Mouse (Mus musculus) myocyte (in vitro differentiated cells): ENCODE measurements around the gene Slc22a17.

ENCODE experiments used
- CEBPB ChIP-seq: IDR thresholded peaks from 2 replicates; pipeline ENCODE4 v1.6.1; 2011; ENCODE audit warnings: mild to moderate bottlenecking, moderate library complexity; ENCODE audit not compliant: poor library complexity, insufficient read depth, severe bottlenecking
- MAX ChIP-seq: IDR thresholded peaks from one replicate; pipeline ENCODE4 v1.6.1; 2011; ENCODE audit warnings: low read depth, mild to moderate bottlenecking, control low read depth
- MYOD1 ChIP-seq, 3 experiments: IDR thresholded peaks; one replicate each; pipeline ENCODE4 v1.6.1; 2011; ENCODE audit warnings: control low read depth in 2 of 3, low read depth in 2 of 3, mild to moderate bottlenecking in 2 of 3, moderate library complexity in 1 of 3; ENCODE audit not compliant: insufficient read length in 2 of 3, control insufficient read depth in 1 of 3
- POLR2A ChIP-seq: IDR thresholded peaks from one replicate; pipeline ENCODE4 v1.6.1; 2011; ENCODE audit warnings: low read depth, mild to moderate bottlenecking, control low read depth, moderate library complexity; ENCODE audit not compliant: insufficient read length
- REST ChIP-seq: IDR thresholded peaks from one replicate; pipeline ENCODE4 v1.6.1; 2011; ENCODE audit warnings: mild to moderate bottlenecking, control low read depth, moderate library complexity; ENCODE audit not compliant: insufficient read depth, insufficient read length
- USF1 ChIP-seq: IDR thresholded peaks from one replicate; pipeline ENCODE4 v1.6.1; 2011; ENCODE audit warnings: low read depth, mild to moderate bottlenecking, control low read depth, moderate library complexity

DNA sequence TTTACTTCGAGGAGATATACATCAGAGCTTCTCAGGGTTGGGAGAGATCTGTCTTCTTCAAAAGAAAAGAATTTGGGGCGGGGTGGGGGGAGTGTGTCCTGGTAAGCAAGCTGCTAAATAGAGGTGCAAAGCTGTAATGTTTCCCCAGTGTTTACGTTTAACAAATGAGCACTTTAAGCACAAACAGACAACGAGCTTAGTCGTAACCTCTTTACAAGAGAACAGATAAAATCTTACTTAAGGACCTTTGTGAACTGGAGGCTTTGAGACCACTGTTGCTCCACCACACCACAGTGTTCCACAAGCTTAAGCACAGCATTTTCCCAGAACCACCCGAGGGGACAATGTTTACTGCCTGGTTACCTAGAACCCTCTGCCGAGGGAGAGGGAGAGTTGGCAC, 14.4 kb upstream of the Slc22a17 start:
- TF ChIP-seq POLR2A = no peak
- no peak for TF ChIP-seq REST
- no peak for TF ChIP-seq USF1
- no peak for TF ChIP-seq MYOD1 (IDR thresholded peaks at IDR 0.05; ENCODE audit: control insufficient read depth in 1 of 3, insufficient read length in 2 of 3, low read depth in 2 of 3)
- no peak for TF ChIP-seq CEBPB
- no peak for TF ChIP-seq MAX
